Mouse (Mus musculus) megakaryocyte, embryonic 14.5 days (primary cell): Measurements from ENCODE around the gene Ddx52.

Experiments
- FLI1 ChIP-seq: IDR thresholded peaks from 2 replicates; pipeline ENCODE4 v1.6.1; 2012; ENCODE audit warnings: low read length, inconsistent platforms, mixed read lengths
- GATA1 ChIP-seq: IDR thresholded peaks from 3 replicates; pipeline ENCODE4 v1.6.1; 2012; ENCODE audit warnings: mixed read lengths, low read length, inconsistent platforms, borderline replicate concordance

DNA sequence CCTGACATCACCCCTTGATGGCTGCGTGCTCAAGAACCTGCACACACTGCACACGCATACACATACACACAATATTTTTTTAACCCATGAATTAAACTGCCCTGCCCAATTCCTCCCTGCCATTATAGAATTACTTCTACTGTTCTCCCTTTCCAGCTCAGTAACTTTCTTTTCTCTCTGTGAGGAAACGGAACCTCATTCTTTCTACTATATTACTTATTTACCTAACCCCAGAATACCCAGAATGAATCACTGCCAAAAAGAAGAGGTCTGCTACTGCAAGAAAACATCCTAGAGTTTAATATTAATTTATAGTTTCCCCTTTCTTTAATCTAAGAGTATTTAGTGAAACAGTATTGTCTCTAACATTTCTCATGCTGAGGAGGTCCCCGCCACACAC is 8.5 kb upstream of the Ddx52 start:
- TF ChIP-seq GATA1 = no peak
- TF ChIP-seq FLI1 = no peak
